Mouse (Mus musculus): ENCODE results near the gene Cox15.

Gene Cox15

DNA sequence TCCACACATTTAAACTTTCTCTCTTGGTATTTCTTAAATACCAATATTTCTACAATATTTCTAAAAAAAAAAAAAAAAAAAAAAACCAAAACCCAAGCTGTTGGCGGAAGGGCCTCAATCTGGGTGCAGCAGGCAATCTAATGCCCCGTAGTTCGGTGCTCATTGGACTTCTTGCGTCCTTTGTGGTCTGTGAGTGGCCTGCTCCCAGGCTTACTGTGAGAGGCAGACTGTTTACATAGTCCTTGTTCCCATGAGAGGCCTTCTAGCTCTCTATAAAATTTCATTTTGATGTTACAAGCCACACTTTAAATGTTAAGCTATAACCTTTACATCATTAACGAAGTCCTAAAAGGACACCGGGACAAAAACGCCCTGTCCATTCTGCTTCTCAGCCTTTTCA is 44.6 kb downstream of the Cox15 start:
- no peak for DNase-seq (ENCODE audit: low read depth, low spot score)

DNA sequence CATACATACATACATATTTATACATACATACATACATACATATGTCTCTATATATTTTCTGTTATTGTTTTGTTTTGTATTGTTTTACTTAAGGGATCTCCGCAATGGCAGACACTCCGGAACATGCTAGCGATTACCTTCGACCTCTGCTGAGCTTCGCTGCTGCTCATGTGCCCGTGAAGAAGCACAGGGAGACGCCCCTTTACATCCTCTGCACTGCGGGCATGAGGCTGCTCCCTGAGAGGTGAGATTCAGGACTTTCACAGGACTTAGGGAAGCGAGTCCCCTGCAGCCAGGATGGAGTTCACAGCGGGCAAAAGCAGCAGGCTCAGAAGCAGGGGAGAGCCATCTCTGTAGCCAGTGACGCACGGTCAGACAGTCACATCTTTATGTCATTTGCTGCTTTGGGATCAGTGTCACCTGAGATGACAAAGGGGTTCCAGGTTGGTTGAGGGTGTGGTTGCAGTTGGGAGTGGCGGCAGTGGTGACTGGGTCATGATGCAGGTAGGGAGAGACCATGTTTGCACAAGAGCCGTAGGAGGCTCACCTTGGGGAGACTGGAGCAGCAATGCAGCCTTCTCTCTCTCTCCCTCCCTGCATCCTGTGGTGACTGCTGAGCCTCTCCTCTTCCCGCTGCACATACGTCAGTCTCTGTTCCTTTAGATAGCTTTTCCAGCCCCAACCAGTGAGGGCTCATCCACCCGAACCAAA is 47.9 kb downstream of the Cox15 start:
- DNase-seq (ENCODE audit: low read depth, low spot score), result no peak

DNA sequence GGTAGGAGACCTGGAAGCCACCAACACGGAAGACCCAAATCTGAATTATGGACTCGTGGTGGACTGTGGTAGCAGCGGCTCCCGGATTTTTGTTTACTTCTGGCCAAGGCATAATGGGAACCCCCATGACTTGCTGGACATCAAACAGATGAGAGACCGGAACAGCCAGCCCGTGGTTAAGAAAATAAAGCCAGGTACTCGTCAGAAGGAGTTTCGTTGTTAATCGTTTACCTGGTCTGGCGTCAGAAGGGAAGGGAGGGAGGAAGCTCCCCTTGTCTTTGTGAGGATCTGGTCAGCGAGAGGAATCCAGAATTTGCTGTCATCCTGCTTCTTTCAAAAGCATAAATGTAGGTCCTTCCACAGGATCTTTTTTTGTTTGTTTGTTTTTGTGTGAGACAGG is 48.6 kb downstream of the Cox15 start:
- no peak for DNase-seq (ENCODE audit: low read depth, low spot score)

DNA sequence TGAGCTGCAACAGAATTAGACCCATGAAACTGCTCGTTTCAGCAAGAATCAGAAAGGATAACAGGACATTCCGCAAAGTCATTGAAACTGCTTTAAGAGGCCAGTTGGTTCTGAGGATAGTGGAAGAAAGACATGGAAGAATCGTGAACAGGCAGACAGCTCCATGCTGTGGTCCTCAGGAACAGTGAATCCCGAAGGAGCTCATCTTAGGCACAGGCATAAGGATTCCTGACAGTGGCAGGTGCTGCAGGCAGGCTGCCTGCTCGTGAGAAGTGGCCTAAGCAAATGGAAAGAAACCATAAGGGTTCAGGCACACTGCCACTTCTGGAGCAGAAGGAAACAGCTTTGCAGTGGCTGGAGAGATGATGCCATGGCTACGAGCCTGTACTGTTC is 53.0 kb downstream of the Cox15 start:
- DNase-seq (ENCODE audit: low read depth, low spot score), result no peak

DNA sequence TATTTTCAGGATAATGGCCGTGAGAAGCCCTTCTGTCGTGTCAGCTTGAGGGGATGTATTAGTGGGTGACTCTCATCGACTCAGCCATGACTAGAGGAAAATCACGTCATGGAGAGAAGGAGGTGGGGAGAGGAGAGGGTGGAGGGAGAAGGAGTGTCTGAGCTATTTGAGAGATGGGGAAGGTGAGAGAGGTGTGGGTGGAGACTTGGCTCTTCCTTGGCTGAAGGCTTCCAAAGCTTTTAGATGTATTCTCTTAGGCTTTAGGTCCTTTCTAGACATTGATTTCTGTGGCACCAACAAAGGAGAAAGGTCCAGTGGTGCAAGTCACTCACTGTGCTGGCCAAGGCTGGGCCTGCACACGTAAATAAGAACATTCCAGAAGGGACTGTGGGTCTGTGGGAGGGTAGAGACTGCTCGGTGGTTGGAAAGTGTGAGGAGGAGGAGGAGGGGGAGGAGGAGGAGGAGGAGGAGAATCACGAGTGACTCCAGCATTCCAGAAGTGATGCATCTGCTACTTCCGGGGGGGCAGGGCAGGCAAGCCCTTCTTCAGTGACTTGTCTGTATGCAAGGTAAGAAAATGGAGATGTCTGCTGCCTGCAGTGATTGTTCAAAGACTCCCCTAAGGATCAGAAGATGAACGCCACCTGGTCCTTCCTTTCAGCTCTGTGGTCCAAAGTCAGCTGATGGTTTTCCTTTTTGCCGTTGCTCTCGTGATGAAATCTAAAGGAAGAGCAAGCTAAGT is 53.6 kb downstream of the Cox15 start:
- no peak for DNase-seq (ENCODE audit: low read depth, low spot score)

DNA sequence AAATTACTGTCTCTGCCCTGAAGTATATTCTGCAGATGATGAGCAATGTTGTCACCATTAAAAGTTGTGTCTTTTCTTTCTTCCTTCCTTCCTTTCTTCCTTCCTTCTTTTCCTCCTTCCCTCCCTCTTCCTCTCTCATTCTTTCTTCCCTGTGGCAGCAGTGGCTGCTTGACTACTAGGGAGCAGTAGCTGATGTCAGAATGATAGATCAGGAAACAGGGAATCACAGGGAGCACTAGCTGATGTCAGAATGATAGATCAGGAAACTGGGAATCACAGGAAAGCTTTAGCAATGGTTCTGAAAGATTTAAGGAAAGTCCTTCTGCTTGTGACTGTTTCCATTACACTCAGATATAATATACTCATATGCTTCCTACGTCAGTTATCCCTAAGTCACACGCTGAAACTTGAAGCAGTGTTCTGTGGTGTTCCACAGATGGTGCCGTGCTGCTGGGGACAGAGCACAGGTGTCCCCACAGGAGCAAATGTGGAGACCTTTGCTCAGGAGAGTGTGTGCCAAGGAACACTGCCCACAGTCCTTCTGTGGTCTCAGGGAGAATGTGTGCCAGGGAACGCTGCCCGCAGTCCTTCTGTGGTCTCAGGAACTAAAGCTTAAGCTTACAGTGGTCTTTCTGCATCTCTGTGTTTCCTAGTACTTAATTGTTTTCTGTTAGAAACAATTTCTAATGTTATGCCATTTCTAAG is 55.0 kb downstream of the Cox15 start:
- DNase-seq (ENCODE audit: low read depth, low spot score), result no peak

DNA sequence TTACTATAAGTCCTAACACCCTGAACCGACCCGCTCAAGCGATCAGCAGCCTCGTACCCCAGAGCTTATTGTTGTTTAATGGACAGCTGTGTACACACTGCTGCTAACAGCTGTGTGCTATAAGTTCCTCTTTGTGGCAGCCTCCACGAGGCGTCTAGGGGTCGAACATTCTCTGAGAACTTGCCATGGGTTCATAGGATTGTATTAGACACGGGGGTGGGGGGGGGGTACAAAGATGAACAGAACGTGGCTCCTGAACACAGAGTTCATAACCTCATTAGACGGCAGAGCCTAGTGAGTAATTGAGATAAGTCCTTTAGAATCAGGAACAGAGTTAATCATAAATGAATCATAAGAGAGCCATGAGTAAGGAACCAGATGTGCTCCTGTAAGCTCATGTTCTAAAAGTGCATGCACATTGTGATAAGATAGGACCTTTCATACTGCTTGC is 57.3 kb downstream of the Cox15 start:
- no peak for DNase-seq (ENCODE audit: low read depth, low spot score)

DNA sequence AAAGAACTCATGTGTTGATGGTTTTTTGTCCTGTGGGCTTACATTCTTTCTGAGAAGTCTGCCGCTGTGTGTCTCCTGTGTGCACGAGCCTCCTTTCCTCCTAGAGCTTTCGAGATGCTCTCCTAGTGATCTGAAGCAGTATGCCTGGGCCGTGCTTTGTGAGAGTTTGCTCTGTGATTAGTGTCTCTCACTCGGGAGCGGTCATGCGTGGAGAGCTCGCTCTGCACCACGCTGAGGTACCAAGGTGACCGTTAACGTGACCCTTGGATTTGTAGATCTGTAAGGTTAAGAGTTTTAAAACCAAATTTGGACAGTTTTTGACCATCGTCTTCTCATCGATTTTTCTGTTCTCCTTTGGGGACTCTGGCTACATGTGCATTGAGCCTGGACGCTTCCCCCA is 60.0 kb downstream of the Cox15 start:
- no peak for DNase-seq (ENCODE audit: low read depth, low spot score)

DNA sequence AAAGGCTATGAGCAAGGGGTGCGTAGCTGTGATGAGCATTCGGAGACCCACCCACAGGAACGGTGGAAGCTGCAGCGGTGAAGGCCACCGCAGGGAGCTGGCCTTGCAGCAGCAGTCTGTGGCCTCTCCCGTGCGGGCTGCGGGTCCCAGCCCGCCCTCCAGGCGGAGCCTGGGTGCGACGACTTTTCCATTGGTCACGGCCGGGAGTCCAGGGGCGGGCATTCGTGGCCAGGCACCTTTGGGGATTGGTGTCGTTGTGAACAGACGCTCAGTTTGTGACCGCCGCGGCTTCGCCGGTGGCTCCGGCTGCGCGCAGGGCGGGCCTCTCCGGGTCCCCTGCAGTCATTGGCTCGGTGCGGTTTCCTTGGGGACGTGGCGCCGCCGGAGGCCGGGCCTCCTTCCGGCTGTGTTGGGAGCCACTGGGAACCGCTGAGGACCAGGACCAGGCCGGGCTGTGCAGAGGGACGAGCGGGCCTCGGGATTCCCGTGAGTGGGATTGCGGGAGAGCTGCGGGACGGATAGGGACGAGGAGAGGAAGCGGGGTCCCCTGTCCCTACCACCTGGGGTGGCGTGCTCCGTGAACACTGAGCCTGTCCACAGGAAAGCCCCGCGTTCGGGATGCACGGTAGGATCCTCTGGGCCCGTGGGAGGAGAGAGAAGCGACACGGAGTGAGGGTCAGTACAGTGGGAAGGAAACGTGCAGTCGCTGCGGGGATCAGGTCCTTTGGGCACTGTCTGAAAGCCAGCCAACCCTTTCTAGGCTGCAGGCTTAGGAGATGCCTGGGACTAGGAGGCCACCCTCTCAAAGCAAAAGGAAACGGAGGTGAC is 63.2 kb downstream of the Cox15 start, which contains the start of gene Entpd7:
Entpd7 (plus strand) TSS at position 254 of the 828 bp plus-strand sequence.
- DNase-seq (ENCODE audit: low read depth, low spot score), result peak; percentile 98
